Mouse (Mus musculus): ENCODE measurements around the gene Xpr1.
"Not testable (repeated sequence)": the region's sequence is repeated elsewhere in the genome, so short reads cannot be mapped to it uniquely, and the experiment has no call there.

Xpr1 gene

GRCm38 (mm10) chr1:155280306-155280705, 136.9 kb downstream of the Xpr1 start:
- in situ Hi-C loops (cut with MboI; ENCODE audit: low pct_unique_long_range_greater_than_20kb in 1 of 2, low sequenced_read_pairs in 2 of 2, unreplicated experiment in 1 of 2), result loop anchor here in 1 of 2 experiments (5.0 kb wide), 1 partner anchor 248 kb away; no protein-coding TSS in a partner anchor

GRCm38 (mm10) chr1:155276381-155277033, 140.7 kb downstream of the Xpr1 start:
- in situ Hi-C loops (cut with MboI; ENCODE audit: low pct_unique_long_range_greater_than_20kb in 1 of 2, low sequenced_read_pairs in 2 of 2, unreplicated experiment in 1 of 2), result no loop called here

GRCm38 (mm10) chr1:155275793-155276192, 141.4 kb downstream of the Xpr1 start:
- in situ Hi-C loops (cut with MboI; ENCODE audit: low pct_unique_long_range_greater_than_20kb in 1 of 2, low sequenced_read_pairs in 2 of 2, unreplicated experiment in 1 of 2), result no loop called here

GRCm38 (mm10) chr1:155274976-155275375, 142.2 kb downstream of the Xpr1 start:
- in situ Hi-C loops (cut with MboI; ENCODE audit: low pct_unique_long_range_greater_than_20kb in 1 of 2, low sequenced_read_pairs in 2 of 2, unreplicated experiment in 1 of 2), result no loop called here

- in situ Hi-C loops (cut with MboI; ENCODE audit: low pct_unique_long_range_greater_than_20kb in 1 of 2, low sequenced_read_pairs in 2 of 2, unreplicated experiment in 1 of 2), result no loop called here
Observed at GRCm38 (mm10) chr1:155272953-155273352, 144.3 kb downstream of the Xpr1 start.

GRCm38 (mm10) chr1:155262496-155262895, 154.7 kb downstream of the Xpr1 start:
- in situ Hi-C loops (cut with MboI; ENCODE audit: low pct_unique_long_range_greater_than_20kb in 1 of 2, low sequenced_read_pairs in 2 of 2, unreplicated experiment in 1 of 2), result not testable (repeated sequence)

- in situ Hi-C loops (cut with MboI; ENCODE audit: low pct_unique_long_range_greater_than_20kb in 1 of 2, low sequenced_read_pairs in 2 of 2, unreplicated experiment in 1 of 2), result no loop called here
Observed at GRCm38 (mm10) chr1:155254309-155254708, 162.9 kb downstream of the Xpr1 start.

GRCm38 (mm10) chr1:155253126-155253525, 164.1 kb downstream of the Xpr1 start:
- in situ Hi-C loops (cut with MboI; ENCODE audit: low pct_unique_long_range_greater_than_20kb in 1 of 2, low sequenced_read_pairs in 2 of 2, unreplicated experiment in 1 of 2), result no loop called here

GRCm38 (mm10) chr1:155252631-155253121, 164.5 kb downstream of the Xpr1 start:
- in situ Hi-C loops (cut with MboI; ENCODE audit: low pct_unique_long_range_greater_than_20kb in 1 of 2, low sequenced_read_pairs in 2 of 2, unreplicated experiment in 1 of 2), result no loop called here

- in situ Hi-C loops (cut with MboI; ENCODE audit: low pct_unique_long_range_greater_than_20kb in 1 of 2, low sequenced_read_pairs in 2 of 2, unreplicated experiment in 1 of 2), result no loop called here
Observed at GRCm38 (mm10) chr1:155251596-155251995, 165.6 kb downstream of the Xpr1 start.

GRCm38 (mm10) chr1:155250531-155251135, 166.6 kb downstream of the Xpr1 start:
- in situ Hi-C loops (cut with MboI; ENCODE audit: low pct_unique_long_range_greater_than_20kb in 1 of 2, low sequenced_read_pairs in 2 of 2, unreplicated experiment in 1 of 2), result no loop called here

GRCm38 (mm10) chr1:155249896-155250295, 167.3 kb downstream of the Xpr1 start:
- in situ Hi-C loops (cut with MboI; ENCODE audit: low pct_unique_long_range_greater_than_20kb in 1 of 2, low sequenced_read_pairs in 2 of 2, unreplicated experiment in 1 of 2), result loop anchor here in 1 of 2 experiments (25.0 kb wide), 1 partner anchor 487 kb away; no protein-coding TSS in a partner anchor

- in situ Hi-C loops (cut with MboI; ENCODE audit: low pct_unique_long_range_greater_than_20kb in 1 of 2, low sequenced_read_pairs in 2 of 2, unreplicated experiment in 1 of 2), result loop anchor here in 1 of 2 experiments (25.0 kb wide), 1 partner anchor 489 kb away; no protein-coding TSS in a partner anchor
Observed at GRCm38 (mm10) chr1:155248041-155248440, 169.2 kb downstream of the Xpr1 start.

GRCm38 (mm10) chr1:155247441-155247840, 169.8 kb downstream of the Xpr1 start:
- in situ Hi-C loops (cut with MboI; ENCODE audit: low pct_unique_long_range_greater_than_20kb in 1 of 2, low sequenced_read_pairs in 2 of 2, unreplicated experiment in 1 of 2), result loop anchor here in 1 of 2 experiments (25.0 kb wide), 1 partner anchor 490 kb away; no protein-coding TSS in a partner anchor

- in situ Hi-C loops (cut with MboI; ENCODE audit: low pct_unique_long_range_greater_than_20kb in 1 of 2, low sequenced_read_pairs in 2 of 2, unreplicated experiment in 1 of 2), result loop anchor here in 1 of 2 experiments (25.0 kb wide), 1 partner anchor 492 kb away; no protein-coding TSS in a partner anchor
Observed at GRCm38 (mm10) chr1:155245516-155245915, 171.7 kb downstream of the Xpr1 start.

- in situ Hi-C loops (cut with MboI; ENCODE audit: low pct_unique_long_range_greater_than_20kb in 1 of 2, low sequenced_read_pairs in 2 of 2, unreplicated experiment in 1 of 2), result loop anchor here in 1 of 2 experiments (25.0 kb wide), 1 partner anchor 493 kb away; no protein-coding TSS in a partner anchor
Observed at GRCm38 (mm10) chr1:155244771-155245211, 172.4 kb downstream of the Xpr1 start.

GRCm38 (mm10) chr1:155243797-155244770, 173.1 kb downstream of the Xpr1 start, which contains the start of gene BC034090:
Gene BC034090 (minus strand): TSS chr1:155244444.
- in situ Hi-C loops (cut with MboI; ENCODE audit: low pct_unique_long_range_greater_than_20kb in 1 of 2, low sequenced_read_pairs in 2 of 2, unreplicated experiment in 1 of 2), result loop anchor here in 1 of 2 experiments (25.0 kb wide), 1 partner anchor 493 kb away; no protein-coding TSS in a partner anchor

GRCm38 (mm10) chr1:155242488-155242745, 174.8 kb downstream of the Xpr1 start:
- in situ Hi-C loops (cut with MboI; ENCODE audit: low pct_unique_long_range_greater_than_20kb in 1 of 2, low sequenced_read_pairs in 2 of 2, unreplicated experiment in 1 of 2), result loop anchor here in 1 of 2 experiments (25.0 kb wide), 1 partner anchor 495 kb away; no protein-coding TSS in a partner anchor
